Mouse (Mus musculus) layer of hippocampus, adult 2 months (tissue): ENCODE data around the gene Fthl17e. TPM values are rescaled to one million over a fixed set of nuclear protein-coding genes. Genes with fewer than 3 reads are reported as not detected.
A peak's percentile ranks its signal among the peaks of the same experiment; 100 is the strongest.
"Not testable (repeated sequence)": the region's sequence is repeated elsewhere in the genome, so short reads cannot be mapped to it uniquely, and the experiment has no call there.

Source experiments
- DNase-seq, 2 experiments: peaks; one replicate each; pipeline ENCODE4 v3.0.0; 2022; ENCODE audit warnings: low spot score in 2 of 2
- H3K27ac ChIP-seq: fragments of 200-600 bp; 2 replicates; pipeline ENCODE4 v1.8.1; 2022
- H3K4me3 ChIP-seq: fragments of 200-600 bp; 2 replicates; pipeline ENCODE4 v1.8.1; 2022; ENCODE audit warnings: mild to moderate bottlenecking
- CTCF ChIP-seq: fragments of 200-600 bp; conservative IDR thresholded peaks from 2 replicates; pipeline ENCODE4 v1.8.1; 2022; ENCODE audit warnings: antibody characterized with exemption, mild to moderate bottlenecking, moderate library complexity
- long read RNA-seq, 2 experiments: library from polyadenylated mRNA; stranded (forward); transcript quantifications; one replicate each; pipeline ENCODE4 v2.0.0; 2021; ENCODE audit warnings: borderline mapping rate in 2 of 2
- total RNA-seq, 2 experiments: library from RNA; stranded (reverse); gene quantifications; 2 replicates each; pipeline ENCODE4 v1.2.3; 2021

The Fthl17e gene
- total RNA-seq = not detected
- long read RNA-seq, experiment 1 = 0 reads
- long read RNA-seq, experiment 2 = 0 reads

GRCm38 (mm10) chrX:9033193-9033592 is at the start of gene Fthl17e:
Gene Fthl17e, plus strand, starts transcription at chrX:9033493.
- DNase-seq, H3K4me3 ChIP-seq, H3K27ac ChIP-seq: not testable (repeated sequence)

DNA sequence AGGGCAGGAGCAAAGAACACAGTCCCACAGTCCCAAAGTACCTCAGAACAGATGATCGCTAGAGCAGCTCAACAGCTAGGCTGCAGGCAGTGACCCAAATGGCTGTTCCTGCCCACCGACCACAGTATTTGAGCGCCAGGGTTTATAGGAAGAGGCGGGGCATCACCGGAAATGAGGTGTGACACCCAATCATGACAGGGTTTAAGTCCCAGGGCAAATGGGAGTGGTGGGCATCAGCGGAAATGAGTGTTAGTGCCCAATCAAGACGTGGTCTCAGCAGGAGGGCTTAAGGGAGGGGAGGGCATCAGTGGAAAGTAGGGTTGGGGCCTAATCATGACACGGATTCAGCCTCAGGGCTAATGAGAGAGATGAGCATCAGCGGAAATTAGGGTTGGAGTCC is 46.6 kb upstream of the Fthl17e start, which contains the start of gene Fthl17d:
TSS of gene Fthl17d (minus strand) at position 101 of the 400 bp plus-strand sequence.
- H3K27ac ChIP-seq, DNase-seq, H3K4me3 ChIP-seq: not testable (repeated sequence)

- no peak for TF ChIP-seq CTCF
- Histone ChIP-seq H3K4me3 (no peak overlapping the region), H3K27ac (no peak overlapping the region)
- DNase-seq = no peak
Observed at GRCm38 (mm10) chrX:9016079-9016478, 17.2 kb upstream of the Fthl17e start.

GRCm38 (mm10) chrX:9019481-9019880 is 13.8 kb upstream of the Fthl17e start:
- TF ChIP-seq CTCF = no peak
- no peak for DNase-seq
- Histone ChIP-seq H3K27ac (no peak overlapping the region), H3K4me3 (no peak overlapping the region)

DNA sequence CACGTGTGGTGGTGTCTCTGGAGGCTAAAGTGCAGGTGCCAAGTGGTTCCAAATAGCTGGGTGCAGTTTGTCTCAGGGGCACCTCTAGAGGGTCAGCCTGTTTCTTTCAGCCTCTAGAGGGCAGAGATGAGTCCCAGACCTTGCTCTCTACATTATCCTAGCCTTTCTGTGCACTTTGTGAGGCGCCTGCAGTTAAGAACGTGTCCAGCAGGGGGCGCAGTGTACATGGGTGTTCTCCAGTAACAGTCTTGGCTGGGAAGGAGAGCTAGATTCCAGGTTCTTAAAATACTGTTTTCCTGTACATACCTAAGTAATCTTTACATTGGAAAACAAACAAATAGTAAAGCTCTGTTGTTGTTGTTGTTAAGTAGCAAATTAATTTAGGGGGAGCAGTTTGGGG is 8.3 kb downstream of the Fthl17e start:
- not testable (repeated sequence) for H3K4me3 ChIP-seq, H3K27ac ChIP-seq
- peak; percentile 46 for TF ChIP-seq CTCF
- DNase-seq = peak in 1 of 2 experiments; percentile 9

- peak; percentile 64 for TF ChIP-seq CTCF
- H3K27ac ChIP-seq, H3K4me3 ChIP-seq: not testable (repeated sequence)
- peak; percentile 77 to 81 for DNase-seq
Observed at GRCm38 (mm10) chrX:9060952-9061351, 27.7 kb downstream of the Fthl17e start.

DNA sequence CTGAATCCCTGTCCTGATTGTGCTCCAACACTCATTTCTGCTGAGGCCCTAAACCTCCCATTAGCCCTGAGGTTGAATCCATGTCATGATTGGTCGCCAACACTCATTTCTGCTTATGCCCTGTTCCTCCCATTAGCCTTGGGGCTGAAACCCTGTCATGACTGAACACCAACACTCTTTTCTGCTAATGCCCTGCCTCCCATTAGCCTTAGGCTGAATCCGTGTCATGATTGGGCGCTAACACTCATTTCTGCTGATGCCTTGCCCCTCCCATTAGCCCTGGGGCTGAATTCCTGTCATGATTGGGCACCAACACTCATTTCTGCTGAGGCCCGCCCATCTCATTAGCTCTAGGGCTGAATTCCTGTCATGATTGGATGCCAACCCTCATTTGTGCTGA is 28.8 kb downstream of the Fthl17e start:
- TF ChIP-seq CTCF = no peak
- Histone ChIP-seq H3K27ac (no peak overlapping the region), H3K4me3 (no peak overlapping the region)
- DNase-seq = no peak

DNA sequence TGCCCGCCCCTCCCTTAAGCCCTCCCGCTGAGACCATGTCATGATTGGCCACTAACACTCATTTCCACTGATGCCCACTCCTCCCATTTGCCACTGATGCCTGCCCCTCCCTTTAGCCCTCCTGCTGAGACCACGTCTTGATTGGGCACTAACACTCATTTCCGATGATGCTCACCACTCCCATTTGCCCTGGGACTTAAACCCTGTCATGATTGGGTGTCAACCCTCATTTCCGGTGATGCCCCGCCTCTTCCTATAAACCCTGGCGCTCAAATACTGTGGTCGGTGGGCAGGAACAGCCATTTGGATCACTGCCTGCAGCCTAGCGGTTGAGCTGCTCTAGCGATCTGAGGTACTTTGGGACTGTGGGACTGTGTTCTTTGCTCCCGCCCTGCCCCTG is 29.4 kb downstream of the Fthl17e start, which contains the start of gene Fthl17f:
TSS of gene Fthl17f (plus strand) at position 301 of the 400 bp plus-strand sequence.
- DNase-seq, H3K27ac ChIP-seq, H3K4me3 ChIP-seq: not testable (repeated sequence)

DNA sequence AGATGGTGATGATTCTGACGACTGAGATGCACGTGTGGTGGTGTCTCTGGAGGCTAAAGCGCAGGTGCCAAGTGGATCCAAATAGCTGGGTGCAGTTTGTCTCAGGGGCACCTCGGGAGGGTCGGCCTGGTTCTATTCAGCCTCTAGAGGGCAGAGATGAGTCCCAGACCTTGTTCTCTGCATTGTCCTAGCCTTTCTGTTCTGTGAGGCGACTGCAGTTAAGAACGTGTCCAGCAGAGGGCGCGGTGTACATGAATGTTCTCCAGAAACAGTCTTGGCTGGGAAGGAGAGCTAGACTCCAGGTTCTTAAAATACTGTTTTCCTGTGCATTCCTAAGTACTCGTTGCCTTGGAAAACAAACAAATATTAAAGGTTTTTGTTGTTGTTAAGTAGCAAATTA is 44.4 kb downstream of the Fthl17e start:
- not testable (repeated sequence) for H3K4me3 ChIP-seq

More for the DNA sequence above, 44.4 kb downstream of the Fthl17e start:
- H3K27ac ChIP-seq = not testable (repeated sequence)
- peak; percentile 14 to 81 for DNase-seq
- peak; percentile 64 for TF ChIP-seq CTCF

Other genes with a start within 250 kb of the Fthl17e start
- gene Ssxb5, start 229.8 kb upstream of the Fthl17e start, total RNA-seq = not detected
- not detected for gene Gm6592, start 189.5 kb upstream of the Fthl17e start, total RNA-seq
- not detected for gene Gm5751, start 159.2 kb upstream of the Fthl17e start, total RNA-seq
- 10 to 100 TPM; 28.7 to 34.1 TPM for gene B630019K06Rik, start 141.1 kb upstream of the Fthl17e start, total RNA-seq
- gene Fthl17b, start 70.5 kb upstream of the Fthl17e start, total RNA-seq = not detected
- not detected for gene Fthl17c, start 56.9 kb upstream of the Fthl17e start, total RNA-seq
- gene Fthl17d, start 46.7 kb upstream of the Fthl17e start, total RNA-seq = not detected
- not detected for gene Fthl17f, start 29.5 kb downstream of the Fthl17e start, total RNA-seq
- not detected for gene 4930402K13Rik, start 71.1 kb downstream of the Fthl17e start, total RNA-seq
- 1 to 10 TPM; 4.8 to 5.1 TPM for gene Lancl3, start 166.4 kb downstream of the Fthl17e start, total RNA-seq
- not detected for gene Gm14862, start 223.4 kb downstream of the Fthl17e start, total RNA-seq
- gene Xk, start 239.3 kb downstream of the Fthl17e start, total RNA-seq = 10 to 100 TPM; 13.7 to 17.0 TPM